10 mouse cellular contexts compared by ENCODE assay signal in genomic region chr4:120668551-120668950, GRCm38 (mm10). TPM values are rescaled to one million over a fixed set of nuclear protein-coding genes. Genes with fewer than 3 reads are reported as not detected.
DNase-seq lines count a peak whose midpoint lies in the region; ATAC-seq and TF ChIP-seq lines count a peak whose summit lies in the region.
"Had no signal": no experiment of that assay in that cellular context is flagged by ENCODE, and none has a peak within 500 bp of the region (broad histone marks: within the 10 kb centered on the region; RNA-seq: fewer than 3 reads in every experiment).

No protein-coding gene starts in this region.

- TF ChIP-seq CTCF in gastrocnemius, adult 2 months (IDR thresholded peaks at IDR 0.05), result peak; percentile 45

- intact Hi-C loops in gastrocnemius, adult 2 months (cut with DNase I), result loop anchor here (5.0 kb wide), 1 partner anchor 76 kb away; no protein-coding TSS in a partner anchor
- intact Hi-C loops in left cerebral cortex, postnatal 14 days (cut with DNase I), result loop anchor here (5.0 kb wide), 1 partner anchor 76 kb away; no protein-coding TSS in a partner anchor
- intact Hi-C loops in left cerebral cortex, postnatal 36 days (cut with DNase I), result loop anchor here (5.0 kb wide), 1 partner anchor 76 kb away; no protein-coding TSS in a partner anchor

- no peak overlapping the region for H3K9ac ChIP-seq in heart, embryonic 15.5 days
- peak overlapping the region; percentile 98 for H3K9ac ChIP-seq in liver, embryonic 12.5 days

- H3K4me2 ChIP-seq in heart, embryonic 15.5 days, result peak overlapping the region; percentile 90
- H3K4me2 ChIP-seq in liver, embryonic 12.5 days, result peak overlapping the region; percentile 86

- peak; percentile 74 for DNase-seq in gastrocnemius, adult 2 months
- DNase-seq in gastrocnemius, postnatal 4 days (ENCODE audit: low spot score in 2 of 2), result no peak
- peak; percentile 29 for DNase-seq in adrenal gland, adult 8-10 months
- DNase-seq in left cerebral cortex, adult 18-20 months (ENCODE audit: low spot score in 2 of 2), result no peak
- DNase-seq in left cerebral cortex, postnatal 14 days (ENCODE audit: low spot score in 2 of 2), result no peak
- no peak for DNase-seq in left cerebral cortex, postnatal 36 days (ENCODE audit: low spot score in 2 of 2)

- H3K9me3 ChIP-seq in heart, embryonic 15.5 days (replicated peaks), result no peaks in the 10 kb centered on the region
- 0 out of 2 replicates have a peak, but pooled peaks cover 4% of the 10 kb centered on the region for H3K9me3 ChIP-seq in liver, embryonic 12.5 days (replicated peaks)

- WGBS in heart, embryonic 15.5 days, result 75% methylated on average over 4 of the region's 4 CpGs
- 71% methylated on average over 4 of the region's 4 CpGs for WGBS in liver, embryonic 12.5 days (ENCODE audit: insufficient replicate concordance)

- H3K27me3 ChIP-seq in heart, embryonic 15.5 days, result no peaks in the 10 kb centered on the region
- no peaks in the 10 kb centered on the region for H3K27me3 ChIP-seq in liver, embryonic 12.5 days (replicated peaks)

- no peak overlapping the region for H3K4me3 ChIP-seq in gastrocnemius, adult 2 months
- H3K4me3 ChIP-seq in heart, embryonic 15.5 days, result peak overlapping the region; percentile 62; the same call in 1 of the 2 replicates
- peak overlapping the region; percentile 94 for H3K4me3 ChIP-seq in liver, embryonic 12.5 days
- H3K4me3 ChIP-seq: myocyte had no signal

- peaks cover 23% of the 10 kb centered on the region for H3K4me1 ChIP-seq in heart, embryonic 15.5 days (replicated peaks)
- H3K4me1 ChIP-seq in liver, embryonic 12.5 days, result peaks cover 82% of the 10 kb centered on the region

- ATAC-seq in heart, embryonic 15.5 days (replicated peaks; ENCODE audit: insufficient number of reproducible peaks, insufficient read depth, low FRiP score, low read depth), result no peak
- ATAC-seq in liver, embryonic 12.5 days, result no peak
- ATAC-seq: forebrain, embryonic 14.5 days had no signal

- H3K27ac ChIP-seq in gastrocnemius, adult 2 months, result no peak overlapping the region; the same call in 1 of the 2 replicates
- peak overlapping the region; percentile 3; the same call in 1 of the 2 replicates for H3K27ac ChIP-seq in heart, embryonic 15.5 days
- peak overlapping the region; percentile 96 for H3K27ac ChIP-seq in liver, embryonic 12.5 days

- H3K36me3 ChIP-seq in heart, embryonic 15.5 days, result no peaks in the 10 kb centered on the region
- peaks cover 15% of the 10 kb centered on the region; the same call in 1 of the 2 replicates for H3K36me3 ChIP-seq in liver, embryonic 12.5 days

RNA-seq across cellular contexts. Expression of gene Cited4, which starts 2.2 kb away (rescaled TPM):
- 10 to 100 TPM in 1 of 2 experiments, 1 to 10 TPM in 1; 9.9 to 16.3 TPM for total RNA-seq in gastrocnemius, adult 2 months (2021)
- total RNA-seq in gastrocnemius, postnatal 4 days (2021), result 10 to 100 TPM; 12.4 to 14.6 TPM
- total RNA-seq in adrenal gland, adult 8-10 months (2022), result 10 to 100 TPM in 2 of 4 experiments, 1 to 10 TPM in 2; 9.6 to 19.4 (median 12.6) TPM
- polyA plus RNA-seq in heart, embryonic 15.5 days (2015; fragmentation: Nextera tagmentation; extraction: Ambion mirVana), result 21.5 and 26.4 TPM in 2 replicates
- polyA plus RNA-seq in liver, embryonic 12.5 days (2016; fragmentation: Nextera tagmentation; extraction: Ambion mirVana), result 286 and 295 TPM in 2 replicates
- total RNA-seq in left cerebral cortex, adult 18-20 months (2021), result 10 to 100 TPM; 13.1 to 16.5 TPM
- 10 to 100 TPM; 21.0 to 22.6 TPM for total RNA-seq in left cerebral cortex, postnatal 14 days (2021)
- 10 to 100 TPM; 19.3 to 25.5 TPM for total RNA-seq in left cerebral cortex, postnatal 36 days (2021)
- polyA plus RNA-seq: myocyte had no signal

Comparison
In these comparisons a context has a peak if more than half of its experiments do, and no peak if none do; other contexts are left out.
1. DNase-seq: peak in gastrocnemius, adult 2 months (single experiment) and adrenal gland, adult 8-10 months (single experiment); none in gastrocnemius, postnatal 4 days (0 of 2), left cerebral cortex, adult 18-20 months (0 of 2), left cerebral cortex, postnatal 14 days (0 of 2) and left cerebral cortex, postnatal 36 days (0 of 2).